Mouse (Mus musculus) E14TG2a.4 (cell line): ENCODE results near the gene Vwa5b2.

Source experiments
- CTCF ChIP-seq: conservative IDR thresholded peaks from 2 replicates; pipeline ENCODE4 v1.5.1; 2014; ENCODE audit warnings: low read length
- NANOG ChIP-seq: IDR thresholded peaks from 2 replicates; pipeline ENCODE4 v1.6.1; 2014; ENCODE audit warnings: borderline replicate concordance, low read length, mixed read lengths
- POU5F1 ChIP-seq: IDR thresholded peaks from 2 replicates; pipeline ENCODE4 v1.6.1; 2014; ENCODE audit warnings: low read length, borderline replicate concordance

- TF ChIP-seq CTCF (no peak), NANOG (no peak), POU5F1 (no peak)
These were observed 39.7 kb downstream of the Vwa5b2 start for GRCm38 (mm10) chr16:20628871-20629391.
